Mouse (Mus musculus): ENCODE data around the gene Grip2. TPM values are rescaled to one million over a fixed set of nuclear protein-coding genes. Genes with fewer than 3 reads are reported as not detected.

Grip2 gene
- polyA plus RNA-seq, 1 experiment from 2014 or later: 10.1 TPM

GRCm38 (mm10) chr6:91719042-91719747 lies 107.9 kb downstream of the Grip2 start:
- Histone ChIP-seq H3K4me3 (ENCODE audit: low read depth, low read length) (no peak overlapping the region), H3K27ac (ENCODE audit: low read length) (peak overlapping the region; percentile 91), H3K9ac (ENCODE audit: low read depth, low read length) (peak overlapping the region; percentile 22; the same call in 1 of the 2 replicates), H3K36me3 (ENCODE audit: control insufficient read depth, insufficient read depth, low read length) (peaks cover 21% of the 10 kb centered on the region), H3K27me3 (ENCODE audit: control insufficient read depth, insufficient read depth, low read depth, low read length) (no peaks in the 10 kb centered on the region), H3K4me1 (ENCODE audit: control insufficient read depth, insufficient read depth, low read length) (peaks cover 48% of the 10 kb centered on the region), H3K9me3 (replicated peaks; ENCODE audit: control insufficient read depth, low read length, poor library complexity, severe bottlenecking) (no peaks in the 10 kb centered on the region), H3K4me2 (ENCODE audit: low read length) (peak overlapping the region; percentile 38)
- peak; percentile 70 for ATAC-seq
- 35% methylated on average over 6 of the region's 6 CpGs for WGBS

DNA sequence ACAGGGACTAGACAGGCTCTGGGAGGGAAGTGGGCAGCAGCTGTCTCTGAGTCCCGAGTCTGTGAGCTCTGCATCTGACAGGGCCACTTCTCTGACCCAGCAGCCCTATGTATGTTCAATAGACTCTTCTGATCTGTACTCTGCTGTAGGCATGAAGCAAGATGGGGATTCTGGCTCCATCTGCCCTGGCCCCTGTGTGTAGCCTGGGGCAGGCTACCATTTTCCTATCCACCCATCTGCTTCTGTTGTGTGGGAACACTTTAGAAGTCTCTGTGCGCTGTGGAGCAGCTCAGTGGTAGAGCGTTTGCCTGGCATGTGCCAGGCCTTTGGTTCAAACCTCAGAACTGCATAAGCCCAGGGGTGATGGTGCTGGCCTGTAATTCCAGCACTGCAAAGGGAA lies 108.4 kb downstream of the Grip2 start:
- 52% methylated on average over 3 of the region's 3 CpGs for WGBS
- Histone ChIP-seq H3K9me3 (replicated peaks; ENCODE audit: control insufficient read depth, low read length, poor library complexity, severe bottlenecking) (no peaks in the 10 kb centered on the region), H3K9ac (ENCODE audit: low read depth, low read length) (0 out of 2 replicates have a peak overlapping the region, but pooled peaks have one; percentile 22), H3K27ac (ENCODE audit: low read length) (peak overlapping the region; percentile 91), H3K4me3 (ENCODE audit: low read depth, low read length) (no peak overlapping the region), H3K36me3 (ENCODE audit: control insufficient read depth, insufficient read depth, low read length) (peaks cover 17% of the 10 kb centered on the region), H3K4me2 (ENCODE audit: low read length) (no peak overlapping the region), H3K4me1 (ENCODE audit: control insufficient read depth, insufficient read depth, low read length) (peaks cover 48% of the 10 kb centered on the region), H3K27me3 (ENCODE audit: control insufficient read depth, insufficient read depth, low read depth, low read length) (no peaks in the 10 kb centered on the region)
- ATAC-seq: no peak

DNA sequence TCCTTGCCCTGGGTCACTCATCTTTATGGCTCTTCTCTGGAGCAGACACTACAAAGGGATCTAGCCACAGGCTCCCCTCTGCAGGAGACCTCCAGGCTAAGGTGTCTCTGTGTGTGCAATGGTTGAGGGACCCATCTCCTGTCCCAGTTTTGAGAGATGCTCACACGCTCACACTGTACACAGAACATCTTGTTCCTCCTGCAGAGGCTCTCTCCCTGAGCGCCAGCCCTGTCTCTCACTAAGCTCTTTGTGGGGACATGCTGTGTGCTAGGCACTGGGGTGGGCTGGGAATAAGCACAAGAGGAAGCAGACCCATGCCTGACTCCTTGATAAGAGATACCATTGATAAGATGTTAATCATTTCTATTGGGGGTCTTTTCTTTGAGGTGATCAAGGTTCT lies 109.0 kb downstream of the Grip2 start:
- no peak overlapping the region for H3K4me2 ChIP-seq (ENCODE audit: low read length)
- no peak for ATAC-seq
- WGBS: 73% methylated on average over 2 of the region's 2 CpGs
- no peak overlapping the region for H3K4me3 ChIP-seq (ENCODE audit: low read depth, low read length)
- 0 out of 2 replicates have a peak overlapping the region, but pooled peaks have one; percentile 7 for H3K9ac ChIP-seq (ENCODE audit: low read depth, low read length)
- peak overlapping the region; percentile 91 for H3K27ac ChIP-seq (ENCODE audit: low read length)
- no peaks in the 10 kb centered on the region for H3K27me3 ChIP-seq (ENCODE audit: control insufficient read depth, insufficient read depth, low read depth, low read length)
- peaks cover 12% of the 10 kb centered on the region for H3K36me3 ChIP-seq (ENCODE audit: control insufficient read depth, insufficient read depth, low read length)
- H3K4me1 ChIP-seq (ENCODE audit: control insufficient read depth, insufficient read depth, low read length): peaks cover 53% of the 10 kb centered on the region
- H3K9me3 ChIP-seq (replicated peaks; ENCODE audit: control insufficient read depth, low read length, poor library complexity, severe bottlenecking): no peaks in the 10 kb centered on the region

DNA sequence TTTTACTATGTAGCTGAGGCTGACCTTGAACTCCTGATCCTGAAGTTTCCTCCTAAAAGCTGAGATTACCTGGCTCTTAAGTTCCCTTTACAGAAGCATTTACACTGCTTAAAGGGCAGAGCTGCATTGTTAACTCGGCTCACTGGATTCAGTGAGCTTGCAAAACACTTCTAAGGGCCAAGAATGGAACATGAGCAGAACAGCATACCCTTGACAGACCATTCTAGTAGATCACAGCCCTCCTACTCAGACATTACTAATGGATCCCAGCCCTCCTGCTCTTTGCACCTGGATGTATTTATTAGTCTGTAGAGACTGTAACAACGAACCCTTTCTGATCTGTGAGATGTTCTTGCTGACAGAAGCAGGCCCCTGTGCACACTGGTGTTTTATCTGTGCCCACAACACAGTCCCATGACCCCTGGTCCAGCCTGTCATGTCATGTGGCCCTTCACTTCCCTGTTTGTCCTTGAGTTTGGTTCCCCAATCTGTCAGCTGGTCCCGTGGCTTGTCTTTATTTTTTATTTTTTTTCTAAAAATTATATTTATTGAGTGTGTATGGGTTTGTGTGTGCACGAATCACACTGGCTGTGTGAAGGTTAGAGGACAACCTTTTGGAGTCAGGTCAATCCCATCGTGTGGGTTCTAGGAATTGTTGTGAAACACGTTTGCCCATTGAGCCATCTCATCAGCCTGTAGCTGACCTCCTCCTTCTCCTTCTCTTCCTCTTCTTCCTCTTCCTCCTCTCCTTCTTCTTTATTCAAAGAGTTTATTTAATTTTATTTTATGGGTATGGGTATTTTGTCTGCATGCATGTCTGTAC lies 110.9 kb downstream of the Grip2 start:
- no peaks in the 10 kb centered on the region for H3K9me3 ChIP-seq (replicated peaks; ENCODE audit: control insufficient read depth, low read length, poor library complexity, severe bottlenecking)

DNA sequence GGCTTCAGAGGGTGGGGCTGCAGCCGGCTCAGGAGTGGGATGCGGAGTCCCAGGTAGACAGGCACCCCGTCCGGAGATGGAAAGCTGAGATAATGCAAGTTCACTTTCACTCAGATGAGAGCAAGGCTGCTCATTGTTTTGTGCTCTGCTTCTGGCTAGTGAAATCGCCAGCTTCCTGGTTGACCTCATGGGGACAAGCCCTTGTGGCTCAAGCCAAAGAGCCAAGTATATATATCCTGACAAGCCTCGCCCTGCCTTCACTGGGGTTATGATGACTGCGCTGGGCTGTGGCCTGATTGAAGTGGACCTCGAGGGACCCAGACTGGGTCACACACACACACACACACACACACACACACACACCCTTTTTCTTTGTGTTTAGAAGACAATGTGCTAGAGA lies 112.0 kb downstream of the Grip2 start:
- no peaks in the 10 kb centered on the region for H3K9me3 ChIP-seq (replicated peaks; ENCODE audit: control insufficient read depth, low read length, poor library complexity, severe bottlenecking)
- peaks cover 11% of the 10 kb centered on the region for H3K36me3 ChIP-seq (ENCODE audit: control insufficient read depth, insufficient read depth, low read length)
- no peak overlapping the region for H3K4me3 ChIP-seq (ENCODE audit: low read depth, low read length)
- no peak overlapping the region for H3K4me2 ChIP-seq (ENCODE audit: low read length)
- no peak overlapping the region for H3K27ac ChIP-seq (ENCODE audit: low read length)
- H3K4me1 ChIP-seq (ENCODE audit: control insufficient read depth, insufficient read depth, low read length): peaks cover 45% of the 10 kb centered on the region
- H3K27me3 ChIP-seq (ENCODE audit: control insufficient read depth, insufficient read depth, low read depth, low read length): no peaks in the 10 kb centered on the region
- WGBS: 77% methylated on average over 8 of the region's 8 CpGs
- no peak for ATAC-seq
- no peak overlapping the region for H3K9ac ChIP-seq (ENCODE audit: low read depth, low read length)

More for the DNA sequence above, 110.9 kb downstream of the Grip2 start:
- H3K4me1 ChIP-seq (ENCODE audit: control insufficient read depth, insufficient read depth, low read length): peaks cover 56% of the 10 kb centered on the region
- no peak overlapping the region for H3K9ac ChIP-seq (ENCODE audit: low read depth, low read length)
- H3K27ac ChIP-seq (ENCODE audit: low read length): no peak overlapping the region
- no peak overlapping the region for H3K4me2 ChIP-seq (ENCODE audit: low read length)
- no peak for ATAC-seq
- H3K36me3 ChIP-seq (ENCODE audit: control insufficient read depth, insufficient read depth, low read length): peaks cover 11% of the 10 kb centered on the region
- no peak overlapping the region for H3K4me3 ChIP-seq (ENCODE audit: low read depth, low read length)
- H3K27me3 ChIP-seq (ENCODE audit: control insufficient read depth, insufficient read depth, low read depth, low read length): no peaks in the 10 kb centered on the region
- WGBS: 84% methylated on average over 6 of the region's 6 CpGs

GRCm38 (mm10) chr6:91713370-91713896 lies 113.6 kb downstream of the Grip2 start:
- peaks cover 32% of the 10 kb centered on the region for H3K4me1 ChIP-seq (ENCODE audit: control insufficient read depth, insufficient read depth, low read length)
- no peak overlapping the region for H3K4me2 ChIP-seq (ENCODE audit: low read length)
- H3K9ac ChIP-seq (ENCODE audit: low read depth, low read length): no peak overlapping the region; the same call in 1 of the 2 replicates
- ATAC-seq: no peak
- no peak overlapping the region for H3K4me3 ChIP-seq (ENCODE audit: low read depth, low read length)
- no peaks in the 10 kb centered on the region for H3K27me3 ChIP-seq (ENCODE audit: control insufficient read depth, insufficient read depth, low read depth, low read length)
- H3K27ac ChIP-seq (ENCODE audit: low read length): peak overlapping the region; percentile 50
- H3K9me3 ChIP-seq (replicated peaks; ENCODE audit: control insufficient read depth, low read length, poor library complexity, severe bottlenecking): no peaks in the 10 kb centered on the region
- 4% methylated on average over 5 of the region's 5 CpGs for WGBS
- H3K36me3 ChIP-seq (ENCODE audit: control insufficient read depth, insufficient read depth, low read length): peaks cover 11% of the 10 kb centered on the region

- Histone ChIP-seq H3K4me2 (ENCODE audit: low read length) (no peak overlapping the region), H3K27ac (ENCODE audit: low read length) (peak overlapping the region; percentile 50; the same call in 1 of the 2 replicates), H3K27me3 (ENCODE audit: control insufficient read depth, insufficient read depth, low read depth, low read length) (no peaks in the 10 kb centered on the region), H3K4me1 (ENCODE audit: control insufficient read depth, insufficient read depth, low read length) (peaks cover 32% of the 10 kb centered on the region), H3K4me3 (ENCODE audit: low read depth, low read length) (no peak overlapping the region), H3K9ac (ENCODE audit: low read depth, low read length) (peak overlapping the region; percentile 22; the same call in 1 of the 2 replicates), H3K36me3 (ENCODE audit: control insufficient read depth, insufficient read depth, low read length) (peaks cover 11% of the 10 kb centered on the region), H3K9me3 (replicated peaks; ENCODE audit: control insufficient read depth, low read length, poor library complexity, severe bottlenecking) (no peaks in the 10 kb centered on the region)
- 0 out of 2 replicates have a peak, but pooled peaks have one; percentile 19 for ATAC-seq
- 10% methylated on average over 10 of the region's 10 CpGs for WGBS
Measured at GRCm38 (mm10) chr6:91712855-91713331, 114.2 kb downstream of the Grip2 start.

- Histone ChIP-seq H3K27ac (ENCODE audit: low read length) (peak overlapping the region; percentile 50; the same call in 1 of the 2 replicates), H3K9me3 (replicated peaks; ENCODE audit: control insufficient read depth, low read length, poor library complexity, severe bottlenecking) (no peaks in the 10 kb centered on the region), H3K4me1 (ENCODE audit: control insufficient read depth, insufficient read depth, low read length) (peaks cover 34% of the 10 kb centered on the region), H3K4me2 (ENCODE audit: low read length) (no peak overlapping the region), H3K27me3 (ENCODE audit: control insufficient read depth, insufficient read depth, low read depth, low read length) (no peaks in the 10 kb centered on the region), H3K36me3 (ENCODE audit: control insufficient read depth, insufficient read depth, low read length) (peaks cover 11% of the 10 kb centered on the region), H3K4me3 (ENCODE audit: low read depth, low read length) (no peak overlapping the region), H3K9ac (ENCODE audit: low read depth, low read length) (0 out of 2 replicates have a peak overlapping the region, but pooled peaks have one; percentile 11)
- ATAC-seq: no peak
- WGBS: 27% methylated on average over 4 of the region's 4 CpGs
Measured at GRCm38 (mm10) chr6:91712097-91712854, 114.8 kb downstream of the Grip2 start.
